Mouse (Mus musculus): Measurements from ENCODE around the gene Tarm1.

GRCm38 (mm10) chr7:3472774-3473173 lies 29.6 kb downstream of the Tarm1 start:
- no peak for TF ChIP-seq CTCF (conservative IDR thresholded peaks at IDR 0.05; ENCODE audit: insufficient read depth, insufficient read length, low read depth, low read length)
- TF ChIP-seq POLR2A (IDR thresholded peaks at IDR 0.05; ENCODE audit: low read depth, low read length): no peak
